In the genomic region with DNA sequence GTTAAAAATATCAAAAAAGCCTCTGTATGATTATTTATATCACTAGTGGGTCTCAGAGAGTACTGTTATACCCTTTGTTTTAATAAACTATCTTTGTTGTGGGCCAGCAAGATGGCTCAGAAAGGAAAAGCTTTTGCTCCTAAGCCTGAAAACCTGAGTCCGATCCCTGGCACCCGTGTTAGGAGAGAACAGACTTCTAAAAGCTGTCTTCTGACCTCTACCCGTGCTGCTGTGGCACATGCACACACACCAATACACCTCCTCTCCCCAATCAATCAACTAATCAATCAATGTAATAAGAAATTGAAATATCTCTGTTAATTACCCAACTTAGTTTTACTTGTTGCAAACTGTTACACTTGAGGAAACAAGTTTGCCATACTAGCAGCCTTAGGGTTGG, we compare ENCODE assay signal across 10 mouse cellular contexts. TPM values are rescaled to one million over a fixed set of nuclear protein-coding genes. Genes with fewer than 3 reads are reported as not detected.
DNase-seq lines count a peak whose midpoint lies in the region; ATAC-seq lines count a peak whose summit lies in the region.
"Had no signal": no experiment of that assay in that cellular context is flagged by ENCODE, and none has a peak within 500 bp of the region (broad histone marks: within the 10 kb centered on the region; RNA-seq: fewer than 3 reads in every experiment).

No protein-coding gene starts in this region.

- no peak overlapping the region for H3K4me3 ChIP-seq in forebrain, embryonic 11.5 days (ENCODE audit: low read depth, low read length)
- no peak overlapping the region for H3K4me3 ChIP-seq in forebrain, embryonic 12.5 days (replicated peaks)
- H3K4me3 ChIP-seq in intestine, embryonic 14.5 days (ENCODE audit: low read depth, low read length), result 0 out of 2 replicates have a peak overlapping the region, but pooled peaks have one; percentile 22
- H3K4me3 ChIP-seq in intestine, embryonic 16.5 days (ENCODE audit: low read length), result no peak overlapping the region
- H3K4me3 ChIP-seq in midbrain, embryonic 12.5 days, result no peak overlapping the region
- H3K4me3 ChIP-seq in midbrain, embryonic 16.5 days (ENCODE audit: low read depth, low read length), result no peak overlapping the region
- peak overlapping the region; percentile 45 for H3K4me3 ChIP-seq in liver, embryonic 16.5 days (ENCODE audit: low read depth, low read length)

- 0 out of 2 replicates have a peak, but pooled peaks cover 2% of the 10 kb centered on the region for H3K4me1 ChIP-seq in forebrain, embryonic 11.5 days (replicated peaks; ENCODE audit: control insufficient read depth, insufficient read depth, low read length)
- H3K4me1 ChIP-seq in forebrain, embryonic 12.5 days, result peaks cover 6% of the 10 kb centered on the region
- H3K4me1 ChIP-seq in intestine, embryonic 14.5 days (replicated peaks; ENCODE audit: control insufficient read depth, insufficient read depth, low read length), result no peaks in the 10 kb centered on the region; the same call in 1 of the 2 replicates
- H3K4me1 ChIP-seq in intestine, embryonic 16.5 days (ENCODE audit: control insufficient read depth, insufficient read depth, low read length), result peaks cover 16% of the 10 kb centered on the region
- H3K4me1 ChIP-seq in midbrain, embryonic 12.5 days, result peaks cover 4% of the 10 kb centered on the region; the same call in 1 of the 2 replicates
- no peaks in the 10 kb centered on the region; the same call in 1 of the 2 replicates for H3K4me1 ChIP-seq in midbrain, embryonic 16.5 days (ENCODE audit: control insufficient read depth, insufficient read depth, low read length)
- peaks cover 26% of the 10 kb centered on the region for H3K4me1 ChIP-seq in liver, embryonic 16.5 days (ENCODE audit: control insufficient read depth, low read depth, low read length)

- WGBS in forebrain, embryonic 11.5 days, result 72% methylated on average over 3 of the region's 3 CpGs
- WGBS in forebrain, embryonic 12.5 days, result 78% methylated on average over 3 of the region's 3 CpGs
- WGBS in intestine, embryonic 14.5 days, result 78% methylated on average over 3 of the region's 3 CpGs
- 80% methylated on average over 3 of the region's 3 CpGs for WGBS in intestine, embryonic 16.5 days
- WGBS in midbrain, embryonic 12.5 days, result 74% methylated on average over 3 of the region's 3 CpGs
- WGBS in midbrain, embryonic 16.5 days, result 76% methylated on average over 3 of the region's 3 CpGs
- 72% methylated on average over 3 of the region's 3 CpGs for WGBS in liver, embryonic 16.5 days (ENCODE audit: insufficient replicate concordance)

- no peaks in the 10 kb centered on the region; the same call in 1 of the 2 replicates for H3K36me3 ChIP-seq in forebrain, embryonic 11.5 days (ENCODE audit: control insufficient read depth, insufficient read depth, low read length)
- peaks cover 15% of the 10 kb centered on the region for H3K36me3 ChIP-seq in forebrain, embryonic 12.5 days (replicated peaks)
- H3K36me3 ChIP-seq in intestine, embryonic 14.5 days (ENCODE audit: control insufficient read depth, insufficient read depth, low read length), result peaks cover 13% of the 10 kb centered on the region
- H3K36me3 ChIP-seq in intestine, embryonic 16.5 days (ENCODE audit: control insufficient read depth, insufficient read depth, low read length), result no peaks in the 10 kb centered on the region
- H3K36me3 ChIP-seq in midbrain, embryonic 12.5 days, result peaks cover 15% of the 10 kb centered on the region
- H3K36me3 ChIP-seq in midbrain, embryonic 16.5 days (ENCODE audit: control insufficient read depth, insufficient read depth, low read length), result peaks cover 9% of the 10 kb centered on the region
- H3K36me3 ChIP-seq in liver, embryonic 16.5 days (ENCODE audit: control insufficient read depth, insufficient read depth), result 0 out of 2 replicates have a peak, but pooled peaks cover 2% of the 10 kb centered on the region

- H3K9me3 ChIP-seq in forebrain, embryonic 11.5 days (ENCODE audit: control insufficient read depth, low read length), result no peaks in the 10 kb centered on the region
- H3K9me3 ChIP-seq in forebrain, embryonic 12.5 days, result no peaks in the 10 kb centered on the region
- no peaks in the 10 kb centered on the region for H3K9me3 ChIP-seq in intestine, embryonic 14.5 days (ENCODE audit: control insufficient read depth, low read length)
- H3K9me3 ChIP-seq in intestine, embryonic 16.5 days (ENCODE audit: control insufficient read depth, low read length), result no peaks in the 10 kb centered on the region
- H3K9me3 ChIP-seq in midbrain, embryonic 12.5 days, result no peaks in the 10 kb centered on the region
- no peaks in the 10 kb centered on the region for H3K9me3 ChIP-seq in midbrain, embryonic 16.5 days (replicated peaks; ENCODE audit: control insufficient read depth, low read length, poor library complexity, severe bottlenecking)
- H3K9me3 ChIP-seq in liver, embryonic 16.5 days (replicated peaks; ENCODE audit: control insufficient read depth, low read length), result no peaks in the 10 kb centered on the region

- H3K9ac ChIP-seq in forebrain, embryonic 11.5 days (ENCODE audit: low read length), result no peak overlapping the region
- H3K9ac ChIP-seq in forebrain, embryonic 12.5 days, result no peak overlapping the region
- H3K9ac ChIP-seq in intestine, embryonic 14.5 days (ENCODE audit: low read length), result no peak overlapping the region
- H3K9ac ChIP-seq in intestine, embryonic 16.5 days (ENCODE audit: low read depth, low read length), result no peak overlapping the region
- no peak overlapping the region for H3K9ac ChIP-seq in midbrain, embryonic 12.5 days (replicated peaks)
- H3K9ac ChIP-seq in midbrain, embryonic 16.5 days (ENCODE audit: low read depth, low read length), result no peak overlapping the region
- H3K9ac ChIP-seq in liver, embryonic 16.5 days (ENCODE audit: low read depth, low read length), result no peak overlapping the region

- H3K27ac ChIP-seq in forebrain, embryonic 11.5 days (ENCODE audit: low read depth, low read length), result no peak overlapping the region
- H3K27ac ChIP-seq in forebrain, embryonic 12.5 days, result no peak overlapping the region
- H3K27ac ChIP-seq in intestine, embryonic 14.5 days (ENCODE audit: low read depth), result no peak overlapping the region
- no peak overlapping the region for H3K27ac ChIP-seq in intestine, embryonic 16.5 days (ENCODE audit: low read length)
- H3K27ac ChIP-seq in midbrain, embryonic 12.5 days (replicated peaks), result no peak overlapping the region
- no peak overlapping the region for H3K27ac ChIP-seq in midbrain, embryonic 16.5 days (ENCODE audit: low read length)
- H3K27ac ChIP-seq in liver, embryonic 16.5 days (ENCODE audit: low read length), result no peak overlapping the region

- H3K4me2 ChIP-seq in forebrain, embryonic 11.5 days (ENCODE audit: low read depth, low read length, severe bottlenecking), result peak overlapping the region; percentile 41; the same call in 1 of the 2 replicates
- H3K4me2 ChIP-seq in forebrain, embryonic 12.5 days, result no peak overlapping the region
- peak overlapping the region; percentile 47; the same call in 1 of the 2 replicates for H3K4me2 ChIP-seq in intestine, embryonic 14.5 days (ENCODE audit: low read length)
- no peak overlapping the region for H3K4me2 ChIP-seq in intestine, embryonic 16.5 days (ENCODE audit: low read depth, low read length)
- H3K4me2 ChIP-seq in midbrain, embryonic 12.5 days (replicated peaks), result peak overlapping the region; percentile 44
- no peak overlapping the region for H3K4me2 ChIP-seq in midbrain, embryonic 16.5 days (ENCODE audit: low read length)
- peak overlapping the region; percentile 52 for H3K4me2 ChIP-seq in liver, embryonic 16.5 days (ENCODE audit: low read depth, low read length)

- no peak for DNase-seq in forebrain, embryonic 11.5 days (ENCODE audit: low spot score)
- no peak for DNase-seq in intestine, embryonic 14.5 days (ENCODE audit: low spot score)
- DNase-seq: cerebellum, adult 11-12 months; thymus, adult 18-20 months had no signal

- no peaks in the 10 kb centered on the region for H3K27me3 ChIP-seq in forebrain, embryonic 11.5 days (ENCODE audit: control insufficient read depth, insufficient read depth, low read length)
- H3K27me3 ChIP-seq in forebrain, embryonic 12.5 days, result peaks cover 9% of the 10 kb centered on the region; the same call in 1 of the 2 replicates
- no peaks in the 10 kb centered on the region for H3K27me3 ChIP-seq in intestine, embryonic 14.5 days (replicated peaks; ENCODE audit: control insufficient read depth, insufficient read depth, low read length)
- H3K27me3 ChIP-seq in intestine, embryonic 16.5 days (replicated peaks; ENCODE audit: control insufficient read depth, insufficient read depth, low read length), result no peaks in the 10 kb centered on the region
- H3K27me3 ChIP-seq in midbrain, embryonic 12.5 days, result peaks cover 13% of the 10 kb centered on the region; the same call in 1 of the 2 replicates
- no peaks in the 10 kb centered on the region; the same call in 1 of the 2 replicates for H3K27me3 ChIP-seq in midbrain, embryonic 16.5 days (ENCODE audit: control insufficient read depth, insufficient read depth, low read depth, low read length)
- no peaks in the 10 kb centered on the region for H3K27me3 ChIP-seq in liver, embryonic 16.5 days (ENCODE audit: control insufficient read depth, insufficient read depth, low read depth, low read length)

- ATAC-seq in forebrain, embryonic 11.5 days (replicated peaks; ENCODE audit: low FRiP score), result no peak
- no peak for ATAC-seq in forebrain, embryonic 12.5 days (ENCODE audit: low FRiP score)
- no peak for ATAC-seq in intestine, embryonic 14.5 days (replicated peaks; ENCODE audit: low FRiP score, low TSS enrichment, low read depth)
- ATAC-seq in intestine, embryonic 16.5 days, result no peak
- ATAC-seq in midbrain, embryonic 12.5 days (ENCODE audit: low FRiP score, low read depth), result no peak
- ATAC-seq in midbrain, embryonic 16.5 days, result no peak
- ATAC-seq in liver, embryonic 16.5 days (ENCODE audit: low read depth), result no peak
- ATAC-seq in cerebellum, adult (ENCODE audit: insufficient number of reproducible peaks, low FRiP score, low TSS enrichment), result no peak

RNA-seq across cellular contexts. Expression of a gene that starts 3.4 kb away (rescaled TPM):
- polyA plus RNA-seq in forebrain, embryonic 11.5 days (2014; fragmentation: Nextera tagmentation; extraction: Ambion mirVana), result 3.1 and 4.3 TPM in 2 replicates
- polyA plus RNA-seq in forebrain, embryonic 12.5 days (2016; fragmentation: Nextera tagmentation; extraction: Ambion mirVana), result 2.1 and 2.6 TPM in 2 replicates
- 2.2 and 2.4 TPM in 2 replicates for polyA plus RNA-seq in intestine, embryonic 14.5 days (2014; fragmentation: Nextera tagmentation; extraction: Ambion mirVana)
- polyA plus RNA-seq in intestine, embryonic 16.5 days (2015; fragmentation: Nextera tagmentation; extraction: Ambion mirVana), result 3.4 TPM in 2 replicates
- 1.9 and 2.3 TPM in 2 replicates for polyA plus RNA-seq in midbrain, embryonic 12.5 days (2016; fragmentation: Nextera tagmentation; extraction: Ambion mirVana)
- 2.8 and 2.9 TPM in 2 replicates for polyA plus RNA-seq in midbrain, embryonic 16.5 days (2015; fragmentation: Nextera tagmentation; extraction: Ambion mirVana)
- polyA plus RNA-seq in liver, embryonic 16.5 days (2015; fragmentation: Nextera tagmentation; extraction: Ambion mirVana), result 1.9 and 2.2 TPM in 2 replicates

RNA-seq across cellular contexts. Expression of a gene that starts 8.5 kb away (rescaled TPM):
- polyA plus RNA-seq in forebrain, embryonic 11.5 days (2014; fragmentation: Nextera tagmentation; extraction: Ambion mirVana), result 0.16 TPM in 1 of 2 replicates, not detected in the other
- polyA plus RNA-seq in forebrain, embryonic 12.5 days (2016; fragmentation: Nextera tagmentation; extraction: Ambion mirVana), result 0.12 and 0.61 TPM in 2 replicates
- polyA plus RNA-seq in intestine, embryonic 14.5 days (2014; fragmentation: Nextera tagmentation; extraction: Ambion mirVana), result 0.26 TPM in 1 of 2 replicates, not detected in the other
- polyA plus RNA-seq in intestine, embryonic 16.5 days (2015; fragmentation: Nextera tagmentation; extraction: Ambion mirVana), result 0.20 and 0.31 TPM in 2 replicates
- polyA plus RNA-seq in midbrain, embryonic 12.5 days (2016; fragmentation: Nextera tagmentation; extraction: Ambion mirVana), result 0.34 and 0.97 TPM in 2 replicates
- 0.41 and 0.92 TPM in 2 replicates for polyA plus RNA-seq in midbrain, embryonic 16.5 days (2015; fragmentation: Nextera tagmentation; extraction: Ambion mirVana)
- polyA plus RNA-seq in liver, embryonic 16.5 days (2015; fragmentation: Nextera tagmentation; extraction: Ambion mirVana), result 0.05 TPM in 1 of 2 replicates, not detected in the other

RNA-seq across cellular contexts. Expression of a gene that starts 11.6 kb away (rescaled TPM):
- polyA plus RNA-seq in forebrain, embryonic 11.5 days (2014; fragmentation: Nextera tagmentation; extraction: Ambion mirVana), result 80.7 and 82.0 TPM in 2 replicates
- polyA plus RNA-seq in forebrain, embryonic 12.5 days (2016; fragmentation: Nextera tagmentation; extraction: Ambion mirVana), result 65.2 and 65.7 TPM in 2 replicates
- polyA plus RNA-seq in intestine, embryonic 14.5 days (2014; fragmentation: Nextera tagmentation; extraction: Ambion mirVana), result 55.5 and 60.0 TPM in 2 replicates
- 38.7 and 40.7 TPM in 2 replicates for polyA plus RNA-seq in intestine, embryonic 16.5 days (2015; fragmentation: Nextera tagmentation; extraction: Ambion mirVana)
- polyA plus RNA-seq in midbrain, embryonic 12.5 days (2016; fragmentation: Nextera tagmentation; extraction: Ambion mirVana), result 59.8 and 65.7 TPM in 2 replicates
- 64.9 and 65.9 TPM in 2 replicates for polyA plus RNA-seq in midbrain, embryonic 16.5 days (2015; fragmentation: Nextera tagmentation; extraction: Ambion mirVana)
- polyA plus RNA-seq in liver, embryonic 16.5 days (2015; fragmentation: Nextera tagmentation; extraction: Ambion mirVana), result 9.9 and 12.0 TPM in 2 replicates

RNA-seq across cellular contexts. Expression of a gene that starts 12.9 kb away (rescaled TPM):
- polyA plus RNA-seq in forebrain, embryonic 11.5 days (2014; fragmentation: Nextera tagmentation; extraction: Ambion mirVana), result 0.36 and 0.45 TPM in 2 replicates
- polyA plus RNA-seq in forebrain, embryonic 12.5 days (2016; fragmentation: Nextera tagmentation; extraction: Ambion mirVana), result 0.52 TPM in 1 of 2 replicates, not detected in the other
- polyA plus RNA-seq in intestine, embryonic 14.5 days (2014; fragmentation: Nextera tagmentation; extraction: Ambion mirVana), result 0.78 and 0.96 TPM in 2 replicates
- polyA plus RNA-seq in intestine, embryonic 16.5 days (2015; fragmentation: Nextera tagmentation; extraction: Ambion mirVana), result 0.29 TPM in 1 of 2 replicates, not detected in the other
- 0.26 TPM in 1 of 2 replicates, not detected in the other for polyA plus RNA-seq in midbrain, embryonic 12.5 days (2016; fragmentation: Nextera tagmentation; extraction: Ambion mirVana)
- 0.34 TPM in 1 of 2 replicates, not detected in the other for polyA plus RNA-seq in midbrain, embryonic 16.5 days (2015; fragmentation: Nextera tagmentation; extraction: Ambion mirVana)
- polyA plus RNA-seq in liver, embryonic 16.5 days (2015; fragmentation: Nextera tagmentation; extraction: Ambion mirVana), result 0.24 TPM in 1 of 2 replicates, not detected in the other

RNA-seq across cellular contexts. Expression of a gene that starts 37.3 kb away (rescaled TPM):
- 39.4 and 50.5 TPM in 2 replicates for polyA plus RNA-seq in forebrain, embryonic 11.5 days (2014; fragmentation: Nextera tagmentation; extraction: Ambion mirVana)
- polyA plus RNA-seq in forebrain, embryonic 12.5 days (2016; fragmentation: Nextera tagmentation; extraction: Ambion mirVana), result 18.2 and 25.2 TPM in 2 replicates
- 61.2 and 63.0 TPM in 2 replicates for polyA plus RNA-seq in intestine, embryonic 14.5 days (2014; fragmentation: Nextera tagmentation; extraction: Ambion mirVana)
- polyA plus RNA-seq in intestine, embryonic 16.5 days (2015; fragmentation: Nextera tagmentation; extraction: Ambion mirVana), result 41.1 and 41.6 TPM in 2 replicates
- polyA plus RNA-seq in midbrain, embryonic 12.5 days (2016; fragmentation: Nextera tagmentation; extraction: Ambion mirVana), result 17.1 and 23.4 TPM in 2 replicates
- 41.1 and 43.3 TPM in 2 replicates for polyA plus RNA-seq in midbrain, embryonic 16.5 days (2015; fragmentation: Nextera tagmentation; extraction: Ambion mirVana)
- 21.9 and 22.6 TPM in 2 replicates for polyA plus RNA-seq in liver, embryonic 16.5 days (2015; fragmentation: Nextera tagmentation; extraction: Ambion mirVana)

Comparison
In these comparisons a context has a peak if more than half of its experiments do, and no peak if none do; other contexts are left out.
1. H3K4me2 ChIP-seq: peak in forebrain, embryonic 11.5 days (single experiment), intestine, embryonic 14.5 days (single experiment), midbrain, embryonic 12.5 days (single experiment) and liver, embryonic 16.5 days (single experiment); none in forebrain, embryonic 12.5 days (single experiment), intestine, embryonic 16.5 days (single experiment) and midbrain, embryonic 16.5 days (single experiment).
2. H3K4me3 ChIP-seq: peak in intestine, embryonic 14.5 days (single experiment) and liver, embryonic 16.5 days (single experiment); none in forebrain, embryonic 11.5 days (single experiment), forebrain, embryonic 12.5 days (single experiment), intestine, embryonic 16.5 days (single experiment), midbrain, embryonic 12.5 days (single experiment) and midbrain, embryonic 16.5 days (single experiment).